Mouse (Mus musculus): ENCODE data around the gene Adamts12. TPM values are rescaled to one million over a fixed set of nuclear protein-coding genes. Genes with fewer than 3 reads are reported as not detected.

The Adamts12 gene
- polyA plus RNA-seq, 1 experiment: not detected

GRCm38 (mm10) chr15:11246402-11246801, 181.8 kb downstream of the Adamts12 start:
- Histone ChIP-seq H3K36me3 (replicated peaks; ENCODE audit: low read length) (no peaks in the 10 kb centered on the region), H3K4me3 (replicated peaks) (no peak overlapping the region), H3K4me1 (no peaks in the 10 kb centered on the region), H3K9me3 (no peaks in the 10 kb centered on the region), H3K27me3 (replicated peaks) (no peaks in the 10 kb centered on the region)
- no peak for TF ChIP-seq FLI1 (IDR thresholded peaks at IDR 0.05; ENCODE audit: low read length)
- no peak for TF ChIP-seq GATA1 (IDR thresholded peaks at IDR 0.05; ENCODE audit: borderline replicate concordance, low read length)

GRCm38 (mm10) chr15:11279273-11280080, 214.9 kb downstream of the Adamts12 start:
- no peak for TF ChIP-seq GATA1 (IDR thresholded peaks at IDR 0.05; ENCODE audit: borderline replicate concordance, low read length)
- TF ChIP-seq FLI1 (IDR thresholded peaks at IDR 0.05; ENCODE audit: low read length): no peak
- H3K4me1 ChIP-seq: no peaks in the 10 kb centered on the region

GRCm38 (mm10) chr15:11280689-11281264, 216.2 kb downstream of the Adamts12 start:
- TF ChIP-seq FLI1 (IDR thresholded peaks at IDR 0.05; ENCODE audit: low read length): no peak
- TF ChIP-seq GATA1 (IDR thresholded peaks at IDR 0.05; ENCODE audit: borderline replicate concordance, low read length): no peak
- Histone ChIP-seq H3K4me3 (replicated peaks) (no peak overlapping the region), H3K27me3 (replicated peaks) (no peaks in the 10 kb centered on the region), H3K4me1 (no peaks in the 10 kb centered on the region), H3K36me3 (replicated peaks; ENCODE audit: low read length) (no peaks in the 10 kb centered on the region), H3K9me3 (no peaks in the 10 kb centered on the region; the same call in 1 of the 2 replicates)

More at GRCm38 (mm10) chr15:11279273-11280080, 214.9 kb downstream of the Adamts12 start:
- no peak overlapping the region for H3K4me3 ChIP-seq (replicated peaks)
- no peaks in the 10 kb centered on the region for H3K9me3 ChIP-seq
- no peaks in the 10 kb centered on the region for H3K27me3 ChIP-seq (replicated peaks)
- no peaks in the 10 kb centered on the region for H3K36me3 ChIP-seq (replicated peaks; ENCODE audit: low read length)

GRCm38 (mm10) chr15:11283171-11283570, 218.6 kb downstream of the Adamts12 start:
- no peak overlapping the region for H3K4me3 ChIP-seq (replicated peaks)
- no peaks in the 10 kb centered on the region for H3K4me1 ChIP-seq
- no peaks in the 10 kb centered on the region for H3K27me3 ChIP-seq (replicated peaks)
- TF ChIP-seq GATA1 (IDR thresholded peaks at IDR 0.05; ENCODE audit: borderline replicate concordance, low read length) (no peak), FLI1 (IDR thresholded peaks at IDR 0.05; ENCODE audit: low read length) (no peak)
- no peaks in the 10 kb centered on the region for H3K36me3 ChIP-seq (replicated peaks; ENCODE audit: low read length)
- no peaks in the 10 kb centered on the region; the same call in 1 of the 2 replicates for H3K9me3 ChIP-seq

GRCm38 (mm10) chr15:11287780-11288179, 223.2 kb downstream of the Adamts12 start:
- no peaks in the 10 kb centered on the region for H3K4me1 ChIP-seq
- no peaks in the 10 kb centered on the region for H3K36me3 ChIP-seq (replicated peaks; ENCODE audit: low read length)
- no peaks in the 10 kb centered on the region; the same call in 1 of the 2 replicates for H3K9me3 ChIP-seq
- TF ChIP-seq GATA1 (IDR thresholded peaks at IDR 0.05; ENCODE audit: borderline replicate concordance, low read length) (no peak), FLI1 (IDR thresholded peaks at IDR 0.05; ENCODE audit: low read length) (no peak)
- H3K4me3 ChIP-seq (replicated peaks): no peak overlapping the region
- H3K27me3 ChIP-seq (replicated peaks): no peaks in the 10 kb centered on the region

GRCm38 (mm10) chr15:11292246-11292645, 227.7 kb downstream of the Adamts12 start:
- H3K27me3 ChIP-seq (replicated peaks): no peaks in the 10 kb centered on the region
- H3K4me1 ChIP-seq: no peaks in the 10 kb centered on the region
- TF ChIP-seq FLI1 (IDR thresholded peaks at IDR 0.05; ENCODE audit: low read length) (no peak), GATA1 (IDR thresholded peaks at IDR 0.05; ENCODE audit: borderline replicate concordance, low read length) (no peak)
- no peak overlapping the region for H3K4me3 ChIP-seq (replicated peaks)
- 0 out of 2 replicates have a peak, but pooled peaks cover 3% of the 10 kb centered on the region for H3K9me3 ChIP-seq
- H3K36me3 ChIP-seq (replicated peaks; ENCODE audit: low read length): no peaks in the 10 kb centered on the region

- Histone ChIP-seq H3K4me1 (no peaks in the 10 kb centered on the region), H3K27me3 (replicated peaks) (peaks cover 3% of the 10 kb centered on the region), H3K4me3 (replicated peaks) (no peak overlapping the region), H3K9me3 (0 out of 2 replicates have a peak, but pooled peaks cover 5% of the 10 kb centered on the region), H3K36me3 (replicated peaks; ENCODE audit: low read length) (no peaks in the 10 kb centered on the region)
- TF ChIP-seq GATA1 (IDR thresholded peaks at IDR 0.05; ENCODE audit: borderline replicate concordance, low read length) (no peak), FLI1 (IDR thresholded peaks at IDR 0.05; ENCODE audit: low read length) (no peak)
Observed at GRCm38 (mm10) chr15:11295016-11295415, 230.4 kb downstream of the Adamts12 start.

GRCm38 (mm10) chr15:11297960-11298359, 233.4 kb downstream of the Adamts12 start:
- Histone ChIP-seq H3K4me1 (no peaks in the 10 kb centered on the region), H3K36me3 (replicated peaks; ENCODE audit: low read length) (no peaks in the 10 kb centered on the region), H3K27me3 (replicated peaks) (peaks cover 3% of the 10 kb centered on the region), H3K9me3 (0 out of 2 replicates have a peak, but pooled peaks cover 5% of the 10 kb centered on the region), H3K4me3 (replicated peaks) (no peak overlapping the region)
- TF ChIP-seq FLI1 (IDR thresholded peaks at IDR 0.05; ENCODE audit: low read length) (no peak), GATA1 (IDR thresholded peaks at IDR 0.05; ENCODE audit: borderline replicate concordance, low read length) (no peak)

GRCm38 (mm10) chr15:11317077-11317476, 252.5 kb downstream of the Adamts12 start:
- no peak for TF ChIP-seq GATA1 (IDR thresholded peaks at IDR 0.05; ENCODE audit: borderline replicate concordance, low read length)
- no peak for TF ChIP-seq FLI1 (IDR thresholded peaks at IDR 0.05; ENCODE audit: low read length)
- H3K4me3 ChIP-seq (replicated peaks): no peak overlapping the region
- no peaks in the 10 kb centered on the region for H3K9me3 ChIP-seq
- H3K4me1 ChIP-seq: no peaks in the 10 kb centered on the region
- no peaks in the 10 kb centered on the region for H3K27me3 ChIP-seq (replicated peaks)
- H3K36me3 ChIP-seq (replicated peaks; ENCODE audit: low read length): no peaks in the 10 kb centered on the region

GRCm38 (mm10) chr15:11320481-11320880, 255.9 kb downstream of the Adamts12 start:
- no peaks in the 10 kb centered on the region for H3K4me1 ChIP-seq
- TF ChIP-seq GATA1 (IDR thresholded peaks at IDR 0.05; ENCODE audit: borderline replicate concordance, low read length): no peak
- no peak for TF ChIP-seq FLI1 (IDR thresholded peaks at IDR 0.05; ENCODE audit: low read length)
- H3K9me3 ChIP-seq: 0 out of 2 replicates have a peak, but pooled peaks cover 2% of the 10 kb centered on the region
- H3K36me3 ChIP-seq (replicated peaks; ENCODE audit: low read length): no peaks in the 10 kb centered on the region
- no peaks in the 10 kb centered on the region for H3K27me3 ChIP-seq (replicated peaks)
- no peak overlapping the region for H3K4me3 ChIP-seq (replicated peaks)

All from megakaryocyte, embryonic 14.5 days (primary cell).